Mouse (Mus musculus) liver, embryonic 11.5 days (tissue): ENCODE results near the gene 4930564D02Rik. TPM values are rescaled to one million over a fixed set of nuclear protein-coding genes. Genes with fewer than 3 reads are reported as not detected.
A peak's percentile ranks its signal among the peaks of the same experiment; 100 is the strongest.

Experiments
- ATAC-seq: fragments of 200-750 bp; cut with Nextera tagmentation; replicated peaks from 2 replicates; pipeline ENCODE4 v1.8.0; 2017; ENCODE audit warnings: moderate number of reproducible peaks, mild to moderate bottlenecking, moderate TSS enrichment, moderate library complexity; ENCODE audit not compliant: low FRiP score
- DNase-seq: peaks from one replicate; pipeline ENCODE4 v3.0.0-alpha.2; 2017; ENCODE audit warnings: low spot score
- H3K27ac ChIP-seq: fragments of 300-500 bp; sonication (generic); 2 replicates; pipeline ENCODE4 v1.5.1; 2014; ENCODE audit warnings: mild to moderate bottlenecking, low read depth, low read length, control low read depth
- H3K27me3 ChIP-seq: fragments of 300-500 bp; sonication (generic); replicated peaks from 2 replicates; pipeline ENCODE4 v1.6.1; 2014; ENCODE audit warnings: low read length, mixed read lengths; ENCODE audit not compliant: control insufficient read depth, insufficient read depth
- H3K36me3 ChIP-seq: fragments of 300-500 bp; sonication (generic); 2 replicates; pipeline ENCODE4 v1.6.1; 2014; ENCODE audit warnings: mild to moderate bottlenecking, low read length, moderate library complexity, mixed read lengths; ENCODE audit not compliant: control insufficient read depth, insufficient read depth
- H3K4me1 ChIP-seq: fragments of 300-500 bp; sonication (generic); replicated peaks from 2 replicates; pipeline ENCODE4 v1.6.1; 2014; ENCODE audit warnings: low read length, mixed read lengths; ENCODE audit not compliant: control insufficient read depth, insufficient read depth
- H3K4me2 ChIP-seq: fragments of 300-500 bp; sonication (generic); 2 replicates; pipeline ENCODE4 v1.6.1; 2014; ENCODE audit warnings: mild to moderate bottlenecking, control low read depth, moderate library complexity
- H3K4me3 ChIP-seq: fragments of 300-500 bp; sonication (generic); 2 replicates; pipeline ENCODE4 v1.5.1; 2014; ENCODE audit warnings: low read depth, low read length, control low read depth
- H3K9ac ChIP-seq: fragments of 300-500 bp; sonication (generic); 2 replicates; pipeline ENCODE4 v1.6.1; 2014; ENCODE audit warnings: low read depth, low read length, control low read depth
- H3K9me3 ChIP-seq: fragments of 300-500 bp; sonication (generic); 2 replicates; pipeline ENCODE4 v1.6.1; 2016; ENCODE audit warnings: low read length, inconsistent platforms, mixed read lengths; ENCODE audit not compliant: control insufficient read depth
- WGBS: fragments of 180-500 bp; shearing (Covaris S2); extraction: QIAGEN DNeasy Blood & Tissue Kit; methylation state at CpG from one replicate; pipeline ENCODE4 v1.1.7; 2014; 5-methylcytosine and 5-hydroxymethylcytosine counted together
- polyA plus RNA-seq: library from polyadenylated mRNA; unstranded; fragments of >200 nt; fragmentation: Nextera tagmentation; extraction: Ambion mirVana; gene quantifications from 2 replicates; pipeline ENCODE4 v1.2.1, GENCODE M21; 2014

The 4930564D02Rik gene
- not detected in 2 replicates for polyA plus RNA-seq

DNA sequence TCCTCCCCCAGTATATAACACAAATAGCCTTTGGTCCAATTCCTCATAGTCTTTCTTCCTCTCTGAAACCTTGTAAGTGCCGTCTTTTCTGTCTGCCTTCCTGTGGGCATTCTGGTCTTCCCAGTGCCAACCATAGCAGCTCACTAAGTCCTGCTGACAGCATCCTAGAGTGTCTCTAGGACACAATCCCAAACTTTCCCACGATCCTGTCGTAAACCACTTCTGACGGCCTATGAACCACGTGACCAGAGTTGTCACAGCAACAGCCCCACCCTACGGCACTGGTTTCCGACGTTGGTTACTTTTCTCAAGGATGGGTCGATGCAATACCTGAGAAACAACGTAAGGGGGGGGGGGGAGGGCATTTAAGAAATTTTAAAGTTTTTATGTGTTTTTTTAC, at the start of gene 4930564D02Rik:
TSS of gene 4930564D02Rik (plus strand) at position 301 of the 400 bp plus-strand sequence.
- no peaks in the 10 kb centered on the region for H3K27me3 ChIP-seq
- WGBS, result 89% methylated on average over 10 of the region's 10 CpGs
- H3K27ac ChIP-seq, result no peak within 1 kb of the TSS
- no peak within 1 kb of the TSS for H3K4me2 ChIP-seq
- no peaks in the 10 kb centered on the region for H3K9me3 ChIP-seq
- H3K36me3 ChIP-seq, result no peaks in the 10 kb centered on the region
- H3K4me3 ChIP-seq, result no peak within 1 kb of the TSS
- no peak for DNase-seq
- no peaks in the 10 kb centered on the region for H3K4me1 ChIP-seq
- no peak within 1 kb of the TSS for H3K9ac ChIP-seq
- no peak for ATAC-seq

DNA sequence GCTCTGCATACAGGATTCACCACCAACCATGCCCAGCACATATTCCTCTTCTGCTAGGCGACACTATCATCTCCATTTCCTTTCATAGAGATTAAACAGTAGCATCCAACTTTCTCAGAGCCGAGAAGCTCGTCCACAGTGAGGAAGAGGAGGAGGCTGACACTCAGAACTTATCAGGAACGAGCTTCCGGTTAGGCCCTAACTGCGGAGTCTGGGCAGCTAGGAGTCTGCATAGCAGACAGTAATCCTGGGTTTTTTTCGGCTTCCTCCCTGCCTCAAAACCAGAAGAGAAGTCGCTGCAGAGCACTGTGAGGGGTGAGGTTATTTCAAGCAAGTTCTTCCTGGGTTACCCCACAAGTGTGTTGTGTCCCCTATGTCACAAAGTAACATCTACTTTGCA, 49.3 kb upstream of the 4930564D02Rik start:
- no peaks in the 10 kb centered on the region for H3K36me3 ChIP-seq
- 34% methylated on average over 8 of the region's 8 CpGs for WGBS
- H3K4me1 ChIP-seq, result 0 out of 2 replicates have a peak, but pooled peaks cover 2% of the 10 kb centered on the region
- no peak overlapping the region for H3K4me3 ChIP-seq
- no peaks in the 10 kb centered on the region for H3K9me3 ChIP-seq
- no peak for ATAC-seq
- DNase-seq, result no peak
- H3K4me2 ChIP-seq, result no peak overlapping the region
- no peaks in the 10 kb centered on the region for H3K27me3 ChIP-seq
- H3K27ac ChIP-seq, result no peak overlapping the region
- H3K9ac ChIP-seq, result no peak overlapping the region

DNA sequence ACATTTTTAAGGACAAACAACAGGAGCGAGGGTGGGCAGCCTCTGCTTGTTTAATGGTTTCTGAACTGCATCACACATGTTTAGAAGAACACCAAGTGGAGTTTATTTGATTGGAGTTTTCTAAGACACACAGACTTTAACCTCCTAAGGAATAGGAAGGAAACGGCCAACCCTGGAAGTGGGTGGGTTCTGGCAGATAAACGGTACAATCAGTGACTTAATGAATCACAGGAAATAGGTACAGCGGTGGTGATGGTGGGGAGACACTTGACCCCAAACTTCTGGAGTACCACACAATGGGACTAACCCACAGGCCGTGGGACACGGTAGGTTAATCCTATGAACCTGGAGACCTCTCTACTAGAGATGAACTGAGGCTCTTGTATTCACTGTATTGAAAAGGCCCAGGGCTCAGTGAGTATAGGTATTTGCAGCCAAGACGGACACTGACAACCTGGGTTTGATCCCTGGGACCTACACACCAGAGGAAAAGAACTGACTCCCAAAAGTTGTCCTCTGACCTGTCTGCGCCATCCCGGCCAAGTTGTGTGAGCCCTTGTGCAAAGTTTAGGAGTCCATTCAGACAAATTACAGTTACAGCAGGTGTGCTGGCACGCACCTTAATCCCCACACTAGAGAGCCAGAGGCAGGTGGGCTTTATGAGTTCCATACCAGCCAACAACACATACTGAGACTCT, 48.4 kb upstream of the 4930564D02Rik start:
- Histone ChIP-seq H3K36me3 (no peaks in the 10 kb centered on the region), H3K9ac (no peak overlapping the region), H3K27me3 (no peaks in the 10 kb centered on the region), H3K27ac (no peak overlapping the region), H3K4me3 (no peak overlapping the region), H3K9me3 (no peaks in the 10 kb centered on the region), H3K4me1 (0 out of 2 replicates have a peak, but pooled peaks cover 2% of the 10 kb centered on the region), H3K4me2 (no peak overlapping the region)
- no peak for ATAC-seq
- DNase-seq, result no peak
- WGBS, result 60% methylated on average over 10 of the region's 10 CpGs

DNA sequence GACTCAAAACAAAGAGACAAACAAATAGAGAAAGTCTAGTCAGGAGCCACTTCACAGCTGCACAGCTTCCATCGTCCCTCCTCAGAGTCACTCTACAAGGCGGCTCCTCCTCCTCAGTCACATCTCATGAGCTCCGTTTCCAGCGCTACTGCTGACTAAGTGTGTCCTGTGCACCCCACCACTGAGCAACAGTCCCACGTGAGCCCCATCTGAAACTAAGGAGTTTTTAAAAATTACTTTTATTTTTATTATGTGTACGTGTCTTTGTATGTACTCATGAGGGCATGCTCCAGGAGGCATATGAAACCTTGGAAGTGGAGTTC, 47.9 kb upstream of the 4930564D02Rik start:
- Histone ChIP-seq H3K4me3 (no peak overlapping the region), H3K36me3 (no peaks in the 10 kb centered on the region), H3K27me3 (no peaks in the 10 kb centered on the region), H3K4me2 (no peak overlapping the region), H3K9me3 (no peaks in the 10 kb centered on the region), H3K4me1 (0 out of 2 replicates have a peak, but pooled peaks cover 2% of the 10 kb centered on the region), H3K27ac (no peak overlapping the region), H3K9ac (no peak overlapping the region)
- DNase-seq, result no peak
- ATAC-seq, result no peak
- 76% methylated on average over 6 of the region's 6 CpGs for WGBS

DNA sequence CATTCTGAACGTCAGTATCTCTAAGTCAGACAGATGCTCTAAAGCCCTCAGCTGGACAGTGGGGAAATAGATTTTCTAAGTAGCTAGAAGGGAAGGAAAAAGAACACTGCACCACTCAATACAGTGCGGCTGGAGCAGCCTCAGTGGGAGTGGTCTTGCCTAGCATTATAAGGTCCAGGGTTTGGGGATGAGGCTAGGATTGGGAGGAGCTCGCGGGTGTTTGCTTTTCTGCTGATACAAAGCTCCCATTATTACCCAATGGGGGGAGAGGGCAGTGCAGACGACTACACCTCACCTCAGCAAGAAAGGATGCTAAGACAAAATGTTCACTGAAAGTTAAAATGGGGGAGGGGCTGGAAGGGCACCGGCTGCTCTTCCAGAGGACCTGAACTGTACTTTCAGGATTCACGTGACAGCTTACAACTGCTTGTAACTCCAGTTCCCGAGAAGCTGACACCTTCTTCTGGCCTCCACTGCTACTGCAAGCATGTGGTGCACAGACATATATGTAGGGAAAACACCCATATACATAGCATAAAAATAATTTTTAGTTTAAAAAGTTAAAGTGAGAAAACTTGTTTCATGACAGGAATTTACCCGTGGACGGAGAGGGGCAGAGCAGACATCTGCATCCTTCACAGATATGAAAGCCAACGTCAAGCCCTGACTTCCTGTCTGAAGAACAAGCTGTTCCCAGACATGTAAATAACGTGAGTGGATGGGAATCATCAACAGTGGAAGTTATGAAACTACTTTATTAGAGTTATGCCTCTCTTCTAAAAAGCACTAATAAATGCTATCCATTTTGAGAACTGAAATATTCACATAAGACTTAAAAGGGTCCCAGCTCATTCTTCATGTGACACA, 46.6 kb upstream of the 4930564D02Rik start:
- Histone ChIP-seq H3K4me1 (0 out of 2 replicates have a peak, but pooled peaks cover 2% of the 10 kb centered on the region), H3K9me3 (no peaks in the 10 kb centered on the region), H3K4me2 (no peak overlapping the region), H3K36me3 (no peaks in the 10 kb centered on the region), H3K4me3 (no peak overlapping the region), H3K9ac (no peak overlapping the region), H3K27ac (peak overlapping the region; percentile 28), H3K27me3 (no peaks in the 10 kb centered on the region)
- 41% methylated on average over 12 of the region's 12 CpGs for WGBS
- no peak for ATAC-seq
- no peak for DNase-seq

DNA sequence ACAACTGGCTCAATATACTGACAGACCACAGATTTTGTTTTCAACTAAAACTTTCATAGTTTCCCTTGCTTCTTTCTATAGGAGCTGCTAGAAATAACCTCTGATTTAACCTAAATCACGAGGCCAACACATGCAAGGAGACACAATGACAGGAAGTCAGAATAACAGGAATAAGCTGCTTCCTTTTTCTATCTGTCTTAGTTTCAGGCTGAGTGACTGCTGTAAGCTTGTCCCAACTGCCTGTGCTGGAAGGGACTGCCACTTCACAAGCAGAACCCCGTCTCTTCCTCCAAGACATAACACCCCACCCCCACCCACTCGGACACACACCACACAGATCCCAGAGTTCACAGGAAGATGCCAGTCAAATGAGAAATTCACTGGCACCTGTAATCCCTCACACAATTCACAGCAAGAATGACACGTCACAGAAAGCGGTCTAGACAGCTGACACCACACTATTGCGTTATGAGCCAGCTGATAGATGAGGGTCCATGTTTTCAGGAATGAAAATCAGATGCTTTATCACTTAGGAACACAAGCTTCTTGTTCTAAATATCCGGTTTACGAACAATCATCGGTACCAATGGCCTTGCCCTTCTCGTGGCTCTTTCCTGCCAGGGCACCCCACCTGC, 43.2 kb upstream of the 4930564D02Rik start:
- H3K27me3 ChIP-seq, result no peaks in the 10 kb centered on the region
- H3K9me3 ChIP-seq, result no peaks in the 10 kb centered on the region
- 63% methylated on average over 10 of the region's 10 CpGs for WGBS
- H3K27ac ChIP-seq, result no peak overlapping the region
- DNase-seq (no peak), ATAC-seq (no peak)
- no peak overlapping the region for H3K9ac ChIP-seq
- peaks cover 7% of the 10 kb centered on the region; the same call in 1 of the 2 replicates for H3K36me3 ChIP-seq
- no peak overlapping the region for H3K4me3 ChIP-seq
- H3K4me1 ChIP-seq, result no peaks in the 10 kb centered on the region
- H3K4me2 ChIP-seq, result no peak overlapping the region

DNA sequence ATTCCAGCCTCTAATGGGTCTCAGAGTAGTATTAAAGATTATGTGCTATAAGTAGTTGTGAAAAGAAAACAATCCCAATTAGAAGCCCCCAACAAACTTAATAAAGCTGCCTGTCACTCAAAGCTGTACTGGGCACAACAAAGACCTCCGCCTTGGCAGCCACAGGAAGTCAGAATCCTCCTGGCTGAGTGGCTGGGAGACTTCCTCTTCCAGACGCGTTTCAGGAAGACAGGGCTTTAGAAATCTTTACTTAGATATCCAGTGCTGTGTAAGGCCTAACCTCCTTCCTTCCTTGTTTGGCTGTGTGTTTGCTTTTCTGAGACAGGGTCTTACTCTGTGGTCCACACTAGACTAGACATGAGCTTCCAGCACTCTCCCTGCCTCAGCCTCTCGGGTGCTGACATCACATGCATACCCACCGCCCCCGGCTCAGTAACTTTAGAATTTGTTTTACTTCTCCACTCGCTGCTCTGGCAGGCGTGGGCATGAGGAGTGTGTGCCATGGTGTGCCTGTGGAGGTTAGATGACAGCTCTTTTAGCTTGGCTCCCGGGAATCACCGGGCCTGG, 30.3 kb upstream of the 4930564D02Rik start:
- H3K27me3 ChIP-seq, result no peaks in the 10 kb centered on the region
- ATAC-seq (no peak), DNase-seq (no peak)
- H3K9me3 ChIP-seq, result no peaks in the 10 kb centered on the region
- WGBS, result 58% methylated on average over 10 of the region's 10 CpGs
- no peak overlapping the region for H3K4me3 ChIP-seq
- 0 out of 2 replicates have a peak, but pooled peaks cover 2% of the 10 kb centered on the region for H3K4me1 ChIP-seq
- H3K36me3 ChIP-seq, result no peaks in the 10 kb centered on the region
- no peak overlapping the region for H3K9ac ChIP-seq
- H3K27ac ChIP-seq, result no peak overlapping the region
- H3K4me2 ChIP-seq, result no peak overlapping the region

DNA sequence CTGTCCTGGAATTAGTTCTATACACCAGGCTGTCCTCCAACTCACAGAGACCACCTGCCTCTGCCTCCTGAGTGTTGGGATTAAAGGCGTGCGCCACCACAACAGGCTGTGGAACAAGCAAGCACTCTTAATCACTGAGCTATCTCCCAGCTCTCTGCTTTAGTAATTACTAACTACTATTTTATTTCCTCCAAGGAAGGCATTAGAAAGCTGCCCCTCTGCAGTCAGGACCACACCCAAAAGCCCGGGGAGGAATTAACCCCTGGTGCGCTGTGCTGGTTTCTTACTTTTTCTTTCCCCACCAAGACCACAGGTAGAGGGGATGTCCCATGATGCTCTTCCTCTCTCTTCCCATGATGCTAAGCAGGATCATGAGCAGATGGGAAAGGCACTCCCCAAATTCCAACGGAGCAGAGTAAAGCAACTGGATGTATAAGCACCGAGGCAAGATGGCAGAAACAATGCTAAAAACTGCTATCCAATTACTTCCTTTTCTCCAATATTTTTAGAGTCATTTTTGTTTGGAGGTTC, 29.3 kb upstream of the 4930564D02Rik start:
- whole genome bisulfite sequencing, result 75% methylated on average over 6 of the region's 6 CpGs
- no peaks in the 10 kb centered on the region for H3K36me3 ChIP-seq
- no peaks in the 10 kb centered on the region for H3K9me3 ChIP-seq
- no peak overlapping the region for H3K9ac ChIP-seq
- no peak overlapping the region for H3K4me3 ChIP-seq
- H3K27ac ChIP-seq, result no peak overlapping the region
- H3K4me1 ChIP-seq, result 0 out of 2 replicates have a peak, but pooled peaks cover 2% of the 10 kb centered on the region
- H3K27me3 ChIP-seq, result no peaks in the 10 kb centered on the region
- H3K4me2 ChIP-seq, result no peak overlapping the region
- DNase-seq (no peak), ATAC-seq (no peak)
